Mouse (Mus musculus) mesoderm, embryonic 11.5 days (tissue): ENCODE results near the gene Dnajc8.
"Not testable (repeated sequence)": the region's sequence is repeated elsewhere in the genome, so short reads cannot be mapped to it uniquely, and the experiment has no call there.

Experiments
- DNase-seq: peaks from one replicate; pipeline ENCODE4 v3.0.0-alpha.2; 2012; ENCODE audit warnings: low read depth, low spot score

Gene Dnajc8

GRCm38 (mm10) chr4:132567361-132567779 lies 32.0 kb downstream of the Dnajc8 start:
- no peak for DNase-seq

- DNase-seq: peak; percentile 15
These were observed 33.8 kb downstream of the Dnajc8 start for GRCm38 (mm10) chr4:132569115-132569514.

GRCm38 (mm10) chr4:132571190-132571589 lies 35.8 kb downstream of the Dnajc8 start:
- DNase-seq: no peak

GRCm38 (mm10) chr4:132573327-132573726 lies 38.0 kb downstream of the Dnajc8 start:
- no peak for DNase-seq

GRCm38 (mm10) chr4:132574809-132575347 lies 39.5 kb downstream of the Dnajc8 start:
- DNase-seq: no peak

- DNase-seq: no peak
These were observed 48.4 kb downstream of the Dnajc8 start for GRCm38 (mm10) chr4:132583781-132584180.

GRCm38 (mm10) chr4:132584975-132585374 lies 49.6 kb downstream of the Dnajc8 start:
- DNase-seq: no peak

- DNase-seq: no peak
These were observed 50.9 kb downstream of the Dnajc8 start for GRCm38 (mm10) chr4:132586282-132586681.

- DNase-seq: no peak
These were observed 53.2 kb downstream of the Dnajc8 start for GRCm38 (mm10) chr4:132588512-132588911.

- DNase-seq: no peak
These were observed 55.3 kb downstream of the Dnajc8 start for GRCm38 (mm10) chr4:132590642-132591041.

- DNase-seq: no peak
These were observed 57.6 kb downstream of the Dnajc8 start for GRCm38 (mm10) chr4:132592958-132593357.

- peak; percentile 49 for DNase-seq
These were observed 58.8 kb downstream of the Dnajc8 start for GRCm38 (mm10) chr4:132594191-132594590.

- DNase-seq: no peak
These were observed 63.5 kb downstream of the Dnajc8 start for GRCm38 (mm10) chr4:132598861-132599260.

GRCm38 (mm10) chr4:132599764-132600163 lies 64.4 kb downstream of the Dnajc8 start:
- no peak for DNase-seq

GRCm38 (mm10) chr4:132600465-132600864 lies 65.1 kb downstream of the Dnajc8 start:
- no peak for DNase-seq

- DNase-seq: not testable (repeated sequence)
These were observed 65.9 kb downstream of the Dnajc8 start for GRCm38 (mm10) chr4:132601242-132601641.
